ENCODE assay signal across 9 mouse cellular contexts in genomic region chr9:43210190-43210682, GRCm38 (mm10). TPM values are rescaled to one million over a fixed set of nuclear protein-coding genes. Genes with fewer than 3 reads are reported as not detected.
DNase-seq lines count a peak whose midpoint lies in the region; ATAC-seq and TF ChIP-seq lines count a peak whose summit lies in the region.
"Had no signal": no experiment of that assay in that cellular context is flagged by ENCODE, and none has a peak within 500 bp of the region (broad histone marks: within the 10 kb centered on the region; RNA-seq: fewer than 3 reads in every experiment).

TSS of gene Pou2f3 (minus strand) at chr9:43210369.

- H3K9ac ChIP-seq in ES-E14 (ENCODE audit: insufficient read depth, low read depth, low read length, poor library complexity, severe bottlenecking) = peak within 1 kb of the TSS; percentile 18; the same call in 1 of the 2 replicates
- 0 out of 2 replicates have a peak within 1 kb of the TSS, but pooled peaks have one; percentile 17 for H3K9ac ChIP-seq in intestine, embryonic 15.5 days
- no peak within 1 kb of the TSS for H3K9ac ChIP-seq in liver, embryonic 12.5 days
- H3K9ac ChIP-seq in neural tube, embryonic 14.5 days (replicated peaks; ENCODE audit: low read depth, low read length) = no peak within 1 kb of the TSS
- H3K9ac ChIP-seq: liver, embryonic 15.5 days had no signal

- no peaks in the 10 kb centered on the region for H3K36me3 ChIP-seq in ES-E14 (ENCODE audit: control insufficient read depth, insufficient read depth, low read length, poor library complexity, severe bottlenecking)
- no peaks in the 10 kb centered on the region for H3K36me3 ChIP-seq in intestine, embryonic 15.5 days
- H3K36me3 ChIP-seq in liver, embryonic 12.5 days = no peaks in the 10 kb centered on the region
- H3K36me3 ChIP-seq in neural tube, embryonic 14.5 days (ENCODE audit: control insufficient read depth, insufficient read depth, low read length) = no peaks in the 10 kb centered on the region
- H3K36me3 ChIP-seq: liver, embryonic 15.5 days had no signal

- WGBS in intestine, embryonic 15.5 days = 14% methylated on average over 13 of the region's 13 CpGs
- WGBS in liver, embryonic 12.5 days (ENCODE audit: insufficient replicate concordance) = 12% methylated on average over 13 of the region's 13 CpGs
- 6% methylated on average over 13 of the region's 13 CpGs for WGBS in neural tube, embryonic 14.5 days

- DNase-seq in ES-E14 (ENCODE audit: low read depth, low spot score) = peak; percentile 72
- DNase-seq in adrenal gland, postnatal 14 days = peak; percentile 78
- peak; percentile 99 for DNase-seq in heart, adult 11 months
- no peak for DNase-seq in Muller cell, postnatal 12 days (ENCODE audit: inconsistent ontology term)

- peak within 1 kb of the TSS; percentile 33 for H3K4me2 ChIP-seq in intestine, embryonic 15.5 days (replicated peaks)
- 0 out of 2 replicates have a peak within 1 kb of the TSS, but pooled peaks have one; percentile 22 for H3K4me2 ChIP-seq in liver, embryonic 12.5 days
- H3K4me2 ChIP-seq in neural tube, embryonic 14.5 days (ENCODE audit: low read depth, low read length) = peak within 1 kb of the TSS; percentile 4; the same call in 1 of the 2 replicates
- H3K4me2 ChIP-seq: liver, embryonic 15.5 days had no signal

- no peak within 1 kb of the TSS; a peak in 1 of 4 replicates for H3K4me3 ChIP-seq in ES-E14 (ENCODE audit: insufficient read depth in 1 of 2, low read depth in 1 of 2, low read length in 2 of 2, poor library complexity in 1 of 2, severe bottlenecking in 1 of 2)
- no peak within 1 kb of the TSS for H3K4me3 ChIP-seq in intestine, embryonic 15.5 days (replicated peaks)
- no peak within 1 kb of the TSS for H3K4me3 ChIP-seq in liver, embryonic 12.5 days
- no peak within 1 kb of the TSS for H3K4me3 ChIP-seq in neural tube, embryonic 14.5 days (ENCODE audit: low read depth, low read length)
- H3K4me3 ChIP-seq: liver, embryonic 15.5 days had no signal

- peaks cover 8% of the 10 kb centered on the region for H3K27me3 ChIP-seq in intestine, embryonic 15.5 days (replicated peaks)
- peaks cover 69% of the 10 kb centered on the region for H3K27me3 ChIP-seq in liver, embryonic 12.5 days (replicated peaks)
- peaks cover 11% of the 10 kb centered on the region for H3K27me3 ChIP-seq in neural tube, embryonic 14.5 days (ENCODE audit: control insufficient read depth, insufficient read depth, low read length)

- H3K9me3 ChIP-seq in ES-E14 (ENCODE audit: control insufficient read depth, insufficient read depth, low read depth, low read length) = no peaks in the 10 kb centered on the region
- H3K9me3 ChIP-seq in intestine, embryonic 15.5 days = no peaks in the 10 kb centered on the region
- H3K9me3 ChIP-seq in liver, embryonic 12.5 days (replicated peaks) = no peaks in the 10 kb centered on the region
- H3K9me3 ChIP-seq in neural tube, embryonic 14.5 days (ENCODE audit: control insufficient read depth, low read length) = no peaks in the 10 kb centered on the region
- H3K9me3 ChIP-seq: liver, embryonic 15.5 days had no signal

- peak; percentile 70 for ATAC-seq in intestine, embryonic 15.5 days
- no peak for ATAC-seq in liver, embryonic 12.5 days
- no peak for ATAC-seq in neural tube, embryonic 14.5 days (ENCODE audit: low read depth)
- no peak for ATAC-seq in erythroblast, adult 5-6 weeks (replicated peaks; ENCODE audit: low FRiP score, poor library complexity, severe bottlenecking)

- H3K4me1 ChIP-seq in ES-E14 (ENCODE audit: control insufficient read depth in 2 of 2, insufficient read depth in 2 of 2, low read length in 2 of 2, poor library complexity in 1 of 2) = peaks cover 3 to 11% of the 10 kb centered on the region in 2 experiments; a peak in 3 of 4 replicates
- peaks cover 19% of the 10 kb centered on the region for H3K4me1 ChIP-seq in intestine, embryonic 15.5 days (replicated peaks)
- peaks cover 14% of the 10 kb centered on the region for H3K4me1 ChIP-seq in liver, embryonic 12.5 days
- peaks cover 2% of the 10 kb centered on the region; the same call in 1 of the 2 replicates for H3K4me1 ChIP-seq in neural tube, embryonic 14.5 days (ENCODE audit: control insufficient read depth, insufficient read depth, low read length)

- in situ Hi-C loops in ES-E14 (cut with MboI; ENCODE audit: low sequenced_read_pairs in 2 of 2, unreplicated experiment in 2 of 2) = loop anchor here in 1 of 2 experiments (5.0 to 10.0 kb wide), 2 partner anchors 68 to 205 kb away; no protein-coding TSS in a partner anchor

- peak within 1 kb of the TSS; percentile 27; the same call in 1 of the 2 replicates for H3K27ac ChIP-seq in ES-E14 (ENCODE audit: insufficient read depth, low read depth, low read length, poor library complexity, severe bottlenecking)
- H3K27ac ChIP-seq in intestine, embryonic 15.5 days = peak within 1 kb of the TSS; percentile 42; the same call in 1 of the 2 replicates
- H3K27ac ChIP-seq in liver, embryonic 12.5 days = no peak within 1 kb of the TSS
- H3K27ac ChIP-seq in neural tube, embryonic 14.5 days (ENCODE audit: low read depth, low read length) = no peak within 1 kb of the TSS
- H3K27ac ChIP-seq: liver, embryonic 15.5 days had no signal

TF ChIP-seq in ES-E14, 5 proteins besides CTCF, POLR2A, EP300 and RAD21:
- TF ChIP-seq HCFC1 (IDR thresholded peaks at IDR 0.05; ENCODE audit: borderline replicate concordance, insufficient read depth, low read length) = no peak
- no peak for TF ChIP-seq ZC3H11A (IDR thresholded peaks at IDR 0.05; ENCODE audit: borderline replicate concordance, low read depth, low read length)
- TF ChIP-seq MAFK (IDR thresholded peaks at IDR 0.05; ENCODE audit: insufficient read depth, low read depth, low read length) = no peak
- TF ChIP-seq ZNF384 (IDR thresholded peaks at IDR 0.05; ENCODE audit: low read depth, low read length) = no peak
- TF ChIP-seq CHD2 (IDR thresholded peaks at IDR 0.05; ENCODE audit: low read depth, low read length) = no peak

RNA-seq across cellular contexts. Expression of gene Pou2f3, which starts in this region (rescaled TPM):
- total RNA-seq in ES-E14 (2012; rRNA removed) = 0.58 and 1.5 TPM in 2 replicates
- total RNA-seq in adrenal gland, postnatal 14 days (2021) = not detected in 2 replicates
- polyA plus RNA-seq in intestine, embryonic 15.5 days (2015; fragmentation: Nextera tagmentation; extraction: Ambion mirVana) = 0.52 and 0.70 TPM in 2 replicates
- polyA plus RNA-seq in liver, embryonic 12.5 days (2016; fragmentation: Nextera tagmentation; extraction: Ambion mirVana) = not detected in 2 replicates
- not detected in 2 replicates for polyA plus RNA-seq in neural tube, embryonic 14.5 days (2014; fragmentation: Nextera tagmentation; extraction: Ambion mirVana)
- not detected in 2 replicates for total RNA-seq in erythroblast, adult 5-6 weeks (2015; ENCODE audit: low replicate concordance)
- total RNA-seq in erythroblast, adult 5-6 weeks (2017; ENCODE audit: low replicate concordance) = not detected in 2 replicates
- polyA plus RNA-seq: liver, embryonic 15.5 days had no signal

Comparison
In these comparisons a context has a peak if more than half of its experiments do, and no peak if none do; other contexts are left out.
1. Peak in DNase-seq in adrenal gland, postnatal 14 days; RNA of the gene not detected or under 1 TPM.
2. Peak in ATAC-seq, H3K27ac ChIP-seq, H3K9ac ChIP-seq and H3K4me2 ChIP-seq in intestine, embryonic 15.5 days; RNA of the gene not detected or under 1 TPM.